Mouse (Mus musculus) kidney, postnatal 0 days (tissue): ENCODE results near the gene E130114P18Rik. TPM values are rescaled to one million over a fixed set of nuclear protein-coding genes. Genes with fewer than 3 reads are reported as not detected.

Experiments
- ATAC-seq: fragments of 200-750 bp; cut with Nextera tagmentation; replicated peaks from 2 replicates; pipeline ENCODE4 v1.8.0; 2017; ENCODE audit warnings: low read depth, moderate number of reproducible peaks, moderate TSS enrichment, moderate library complexity; ENCODE audit not compliant: low FRiP score
- DNase-seq: peaks from one replicate; pipeline ENCODE4 v3.0.0-alpha.2; 2016; ENCODE audit warnings: low spot score
- H3K27ac ChIP-seq: fragments of 300-500 bp; sonication (generic); 2 replicates; pipeline ENCODE4 v1.5.1; 2014; ENCODE audit warnings: mild to moderate bottlenecking
- H3K27me3 ChIP-seq: fragments of 300-500 bp; sonication (generic); 2 replicates; pipeline ENCODE4 v1.6.1; 2014; ENCODE audit warnings: low read length, mixed read lengths; ENCODE audit not compliant: insufficient read depth
- H3K36me3 ChIP-seq: fragments of 300-500 bp; sonication (generic); 2 replicates; pipeline ENCODE4 v1.6.1; 2014; ENCODE audit warnings: low read length, mixed read lengths; ENCODE audit not compliant: insufficient read depth
- H3K4me1 ChIP-seq: fragments of 300-500 bp; sonication (generic); replicated peaks from 2 replicates; pipeline ENCODE4 v1.6.1; 2014; ENCODE audit warnings: antibody characterized with exemption, low read length, mixed read lengths; ENCODE audit not compliant: insufficient read depth
- H3K4me2 ChIP-seq: fragments of 300-500 bp; sonication (generic); 2 replicates; pipeline ENCODE4 v1.6.1; 2014; ENCODE audit warnings: mild to moderate bottlenecking, low read length, moderate library complexity, mixed read lengths
- H3K4me3 ChIP-seq: fragments of 300-500 bp; sonication (generic); replicated peaks from 2 replicates; pipeline ENCODE4 v1.5.1; 2014; ENCODE audit warnings: low read depth, low read length
- H3K9ac ChIP-seq: fragments of 300-500 bp; sonication (generic); 2 replicates; pipeline ENCODE4 v1.6.1; 2014; ENCODE audit warnings: low read depth, low read length
- H3K9me3 ChIP-seq: fragments of 300-500 bp; sonication (generic); replicated peaks from 2 replicates; pipeline ENCODE4 v1.6.1; 2016; ENCODE audit warnings: low read length, inconsistent platforms, mixed read lengths
- CTCF ChIP-seq: IDR thresholded peaks from 2 replicates; pipeline ENCODE4 v1.5.1; 2016; ENCODE audit warnings: antibody characterized with exemption, low read depth, mild to moderate bottlenecking, moderate library complexity
- WGBS: fragments of 180-500 bp; shearing (Covaris S2); extraction: QIAGEN DNeasy Blood & Tissue Kit; methylation state at CpG from one replicate; pipeline ENCODE4 v1.1.7; 2014; 5-methylcytosine and 5-hydroxymethylcytosine counted together
- polyA plus RNA-seq: library from polyadenylated mRNA; unstranded; fragments of >200 nt; fragmentation: Nextera tagmentation; extraction: Ambion mirVana; gene quantifications from 2 replicates; pipeline ENCODE4 v1.2.1, GENCODE M21; 2015

Gene E130114P18Rik
- polyA plus RNA-seq, 1 experiment from 2014 or later, result 0.38 TPM

DNA sequence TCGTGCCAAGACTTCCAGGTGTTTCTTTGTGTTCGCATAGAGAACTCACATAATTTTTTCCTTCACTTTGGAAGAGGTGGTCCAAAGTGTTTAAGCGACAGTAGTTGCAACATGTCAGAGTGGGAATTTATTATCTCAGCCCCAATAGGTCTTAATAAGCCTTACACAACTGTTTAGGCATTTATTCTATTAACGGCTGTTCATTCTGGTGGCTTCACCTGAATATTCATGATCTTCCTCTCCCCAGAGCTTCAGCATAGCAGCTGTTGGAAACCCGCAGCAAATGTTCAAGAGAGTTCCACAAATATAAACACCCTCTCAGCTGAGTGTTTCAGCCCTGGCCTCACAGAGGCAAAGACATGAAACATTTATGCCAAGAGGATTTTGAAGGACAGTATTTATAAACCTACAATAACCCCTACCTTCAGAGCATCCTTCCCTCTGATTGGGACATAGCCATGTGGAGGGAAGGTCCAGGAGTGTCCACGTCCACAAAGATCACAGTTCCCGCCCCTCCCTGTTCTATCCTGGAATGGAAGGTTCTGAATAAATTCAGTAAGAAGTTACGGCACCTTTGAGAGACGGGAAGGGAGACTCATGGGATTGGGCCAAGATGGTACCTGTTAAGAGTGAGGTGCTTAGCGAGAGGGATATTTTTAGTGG, 116.1 kb downstream of the E130114P18Rik start:
- ATAC-seq (no peak), DNase-seq (no peak)
- Histone ChIP-seq H3K4me1 (no peaks in the 10 kb centered on the region), H3K27me3 (no peaks in the 10 kb centered on the region), H3K4me2 (no peak overlapping the region), H3K9me3 (no peaks in the 10 kb centered on the region), H3K27ac (no peak overlapping the region), H3K4me3 (no peak overlapping the region), H3K36me3 (no peaks in the 10 kb centered on the region), H3K9ac (no peak overlapping the region)
- WGBS, result 80% methylated on average over 10 of the region's 10 CpGs
- TF ChIP-seq CTCF, result no peak

- H3K4me1 ChIP-seq, result no peaks in the 10 kb centered on the region
- DNase-seq, result no peak
- no peaks in the 10 kb centered on the region for H3K9me3 ChIP-seq
- no peak for ATAC-seq
- H3K4me2 ChIP-seq, result no peak overlapping the region
- 58% methylated on average over 3 of the region's 3 CpGs for WGBS
- no peak overlapping the region for H3K4me3 ChIP-seq
- H3K9ac ChIP-seq, result no peak overlapping the region
- H3K27ac ChIP-seq, result no peak overlapping the region
- no peak for TF ChIP-seq CTCF
- H3K27me3 ChIP-seq, result no peaks in the 10 kb centered on the region
- no peaks in the 10 kb centered on the region for H3K36me3 ChIP-seq
Measured at GRCm38 (mm10) chr4:97657586-97657985, 120.3 kb downstream of the E130114P18Rik start.

GRCm38 (mm10) chr4:97649626-97650015, 128.3 kb downstream of the E130114P18Rik start:
- DNase-seq (no peak), ATAC-seq (no peak)
- H3K36me3 ChIP-seq, result no peaks in the 10 kb centered on the region
- H3K9ac ChIP-seq, result no peak overlapping the region
- no peaks in the 10 kb centered on the region for H3K4me1 ChIP-seq
- H3K9me3 ChIP-seq, result no peaks in the 10 kb centered on the region
- H3K4me3 ChIP-seq, result no peak overlapping the region
- H3K27me3 ChIP-seq, result no peaks in the 10 kb centered on the region
- H3K27ac ChIP-seq, result no peak overlapping the region
- 79% methylated on average over 5 of the region's 5 CpGs for WGBS
- no peak for TF ChIP-seq CTCF
- no peak overlapping the region for H3K4me2 ChIP-seq

GRCm38 (mm10) chr4:97648825-97649625, 128.9 kb downstream of the E130114P18Rik start:
- H3K27me3 ChIP-seq, result no peaks in the 10 kb centered on the region
- no peak overlapping the region for H3K4me3 ChIP-seq
- H3K9me3 ChIP-seq, result no peaks in the 10 kb centered on the region
- no peaks in the 10 kb centered on the region for H3K4me1 ChIP-seq
- TF ChIP-seq CTCF, result no peak
- H3K4me2 ChIP-seq, result no peak overlapping the region
- no peak for ATAC-seq
- H3K27ac ChIP-seq, result no peak overlapping the region
- no peak for DNase-seq
- H3K36me3 ChIP-seq, result no peaks in the 10 kb centered on the region
- H3K9ac ChIP-seq, result no peak overlapping the region
- 47% methylated on average over 11 of the region's 11 CpGs for WGBS

GRCm38 (mm10) chr4:97648436-97648707, 129.5 kb downstream of the E130114P18Rik start:
- 86% methylated on average over 2 of the region's 2 CpGs for WGBS
- ATAC-seq (no peak), DNase-seq (no peak)
- Histone ChIP-seq H3K36me3 (no peaks in the 10 kb centered on the region), H3K4me1 (no peaks in the 10 kb centered on the region), H3K4me3 (no peak overlapping the region), H3K4me2 (no peak overlapping the region), H3K27ac (no peak overlapping the region), H3K27me3 (no peaks in the 10 kb centered on the region), H3K9ac (no peak overlapping the region), H3K9me3 (no peaks in the 10 kb centered on the region)
- TF ChIP-seq CTCF, result no peak

DNA sequence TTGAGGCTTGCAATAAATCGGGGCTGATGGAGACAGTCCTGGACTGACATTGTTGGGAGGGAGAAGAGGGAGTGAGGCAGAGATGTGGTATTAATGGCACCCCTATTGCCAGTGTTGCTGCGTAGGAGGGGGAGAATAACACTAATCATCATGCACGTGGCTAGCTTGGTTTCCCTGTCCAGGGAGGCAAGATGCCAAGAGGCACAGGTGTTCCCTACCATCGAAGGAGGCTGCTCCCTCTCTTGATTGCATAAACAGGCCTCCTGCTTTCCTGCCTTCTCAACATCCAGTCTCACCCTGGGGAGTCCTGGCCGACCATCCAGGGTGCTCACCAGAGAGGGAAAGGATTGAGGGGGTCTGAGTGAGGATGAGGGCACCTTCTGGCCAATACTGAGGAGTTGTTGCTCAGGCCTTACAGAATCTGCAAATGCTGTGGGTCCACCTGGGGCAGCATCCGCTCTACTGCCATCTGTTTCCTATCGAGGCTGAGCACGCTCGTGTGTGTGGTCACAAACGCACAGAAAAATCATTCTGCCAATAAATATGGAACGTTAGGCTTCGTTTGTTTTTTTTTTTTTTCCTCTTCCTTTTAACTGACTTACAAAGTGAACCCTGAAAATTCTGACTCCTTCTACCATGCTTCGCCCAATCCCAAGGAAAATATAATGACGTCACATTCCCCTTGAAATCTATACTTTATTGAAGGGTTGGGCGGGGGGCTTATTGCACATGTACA, 130.0 kb downstream of the E130114P18Rik start:
- Histone ChIP-seq H3K4me2 (no peak overlapping the region), H3K27me3 (no peaks in the 10 kb centered on the region), H3K9ac (no peak overlapping the region), H3K9me3 (no peaks in the 10 kb centered on the region), H3K27ac (no peak overlapping the region), H3K36me3 (no peaks in the 10 kb centered on the region), H3K4me3 (no peak overlapping the region), H3K4me1 (no peaks in the 10 kb centered on the region)
- TF ChIP-seq CTCF, result no peak
- DNase-seq, result peak; percentile 37
- ATAC-seq, result peak; percentile 21; the same call in 1 of the 2 replicates
- WGBS, result 51% methylated on average over 15 of the region's 15 CpGs
